Mouse (Mus musculus): ENCODE data around the gene Commd9. TPM values are rescaled to one million over a fixed set of nuclear protein-coding genes. Genes with fewer than 3 reads are reported as not detected.

The Commd9 gene
- total RNA-seq (2021) = 10 to 100 TPM; 44.0 to 45.3 TPM
- long read RNA-seq, experiment 1, transcript Commd9-201 (6 exons, 1,191 nt) = major isoform, 48 of 57 reads
- long read RNA-seq, experiment 1, partial matches to known transcripts = 3 of 57 reads
- long read RNA-seq, experiment 1, other reads (novel, unspliced or antisense) = 6 of 57 reads
- long read RNA-seq, experiment 2, transcript Commd9-201 (6 exons, 1,191 nt) = major isoform, 42 of 55 reads
- long read RNA-seq, experiment 2, partial matches to known transcripts = 5 of 55 reads
- long read RNA-seq, experiment 2, other reads (novel, unspliced or antisense) = 8 of 55 reads

DNA sequence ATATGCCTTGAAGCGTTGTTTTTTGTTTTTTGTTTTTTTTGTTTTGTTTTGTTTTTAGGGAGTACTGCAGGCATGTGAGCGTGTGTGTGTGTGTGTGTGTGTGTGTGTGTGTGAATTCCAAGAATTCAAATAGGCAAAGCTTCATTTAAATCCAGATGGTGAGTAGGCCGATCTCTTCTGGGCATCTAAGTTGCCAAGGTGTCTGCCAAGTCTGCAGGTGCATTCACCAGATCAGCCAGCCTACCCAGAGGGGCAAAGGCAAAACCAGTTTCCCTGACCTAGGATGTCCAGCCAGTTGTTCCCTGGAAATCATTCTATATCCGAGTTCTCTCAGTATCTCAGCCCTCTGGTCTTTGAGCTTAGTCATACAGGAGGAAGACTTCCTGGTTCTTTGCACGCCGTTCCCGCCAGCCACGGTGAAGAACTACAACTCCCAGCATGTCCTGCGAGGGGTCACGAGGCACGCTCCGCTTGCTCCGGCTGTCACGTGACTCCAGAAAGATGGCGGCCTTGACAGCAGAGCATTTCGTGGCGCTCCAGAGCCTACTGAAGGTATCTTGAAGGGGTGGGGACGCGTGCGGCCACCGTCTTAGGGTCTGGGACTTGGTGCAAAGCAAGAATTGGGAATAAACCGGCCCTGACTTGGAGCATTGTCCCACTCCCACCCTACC, at the start of gene Commd9:
Gene Commd9 (plus strand): TSS at position 480 of the 671 bp plus-strand sequence.
- DNase-seq (ENCODE audit: low spot score in 2 of 2) = peak; percentile 65 to 84

DNA sequence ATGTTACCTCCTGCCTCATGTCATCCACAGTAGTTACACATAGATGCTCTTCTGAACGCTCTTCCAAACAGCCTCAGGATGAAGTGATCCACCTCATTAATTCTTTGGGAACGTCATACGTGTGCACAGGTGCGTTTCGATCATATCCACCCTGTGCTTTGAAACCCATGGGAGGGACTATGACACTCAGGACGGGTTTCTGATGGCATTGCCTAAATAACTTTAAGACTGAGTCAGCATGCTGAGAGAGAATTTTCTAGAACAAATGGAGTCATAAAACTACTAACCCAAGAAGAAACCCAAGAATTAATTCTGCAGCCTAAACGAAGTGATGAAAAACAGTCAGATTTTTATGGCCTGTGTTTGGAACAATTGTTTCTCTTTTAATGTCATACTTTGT, 43.3 kb upstream of the Commd9 start:
- no peak for DNase-seq (ENCODE audit: low spot score in 2 of 2)

DNA sequence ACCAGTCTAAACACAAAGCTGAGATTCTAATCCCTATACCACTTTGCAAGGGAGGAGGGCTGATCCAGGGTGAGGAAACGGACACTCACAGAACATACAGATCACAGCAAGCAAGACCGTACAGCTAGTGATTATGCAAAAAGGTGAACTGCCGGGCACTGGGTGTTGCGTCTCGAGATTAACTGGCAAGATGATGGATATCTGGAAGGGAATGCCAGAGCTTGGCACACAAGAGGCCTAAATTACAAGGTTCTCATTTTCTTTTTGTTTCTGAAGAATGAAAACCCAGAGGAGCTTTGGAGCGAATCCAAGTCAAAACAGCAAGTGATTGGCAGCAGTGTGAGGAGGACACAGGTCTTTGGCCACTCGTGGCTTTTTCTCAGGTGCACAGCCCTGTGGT, 31.3 kb upstream of the Commd9 start:
- DNase-seq (ENCODE audit: low spot score in 2 of 2) = no peak

DNA sequence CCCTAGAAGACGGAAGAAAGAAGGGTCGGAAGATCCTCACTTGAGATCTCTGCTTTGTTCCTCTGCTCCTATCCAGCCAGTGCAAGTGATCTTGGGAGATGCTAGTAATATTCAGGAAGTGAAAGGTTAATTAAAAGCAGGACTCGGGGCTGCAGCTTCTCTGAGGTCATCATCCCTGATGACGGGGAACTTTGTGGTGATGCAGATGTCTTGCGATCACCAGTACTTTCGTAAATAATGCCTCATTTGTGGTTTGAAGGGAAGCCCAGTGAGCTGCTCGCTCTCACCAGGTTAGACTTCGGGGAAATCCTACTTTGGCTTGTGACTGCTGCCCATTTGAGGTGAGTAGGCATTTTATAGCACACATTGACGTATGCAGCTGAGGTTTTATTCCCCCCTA, 29.9 kb upstream of the Commd9 start:
- no peak for DNase-seq (ENCODE audit: low spot score in 2 of 2)

DNA sequence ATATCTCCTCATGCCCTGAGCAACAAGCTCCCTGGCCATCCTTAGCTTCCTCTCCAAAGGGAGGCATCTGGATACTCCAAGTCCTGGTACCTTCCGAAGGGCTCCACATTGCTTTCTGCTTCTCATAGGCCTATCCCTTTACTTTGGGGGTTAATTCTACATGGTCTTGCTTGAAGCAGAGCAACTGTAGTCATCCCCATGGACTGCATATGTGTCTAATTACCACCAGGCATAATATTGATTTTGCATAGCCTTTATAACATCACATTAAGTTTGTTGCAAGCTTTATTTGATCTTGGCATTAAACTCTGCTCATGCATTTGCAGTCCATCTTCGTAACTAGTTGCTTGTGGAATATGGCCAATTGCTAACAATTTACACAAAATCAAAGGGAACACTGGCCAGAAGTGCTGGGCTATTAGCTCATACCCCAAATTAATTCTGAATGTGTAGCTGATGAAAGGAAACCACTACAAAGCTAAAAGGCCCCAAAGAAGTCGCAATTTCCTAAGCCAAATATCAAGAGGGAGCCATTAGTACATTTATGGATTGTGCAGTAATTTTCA, 25.0 kb upstream of the Commd9 start:
- DNase-seq (ENCODE audit: low spot score in 2 of 2) = no peak

- DNase-seq (ENCODE audit: low spot score in 2 of 2) = peak in 1 of 2 experiments; percentile 13
These were observed 23.6 kb upstream of the Commd9 start for GRCm38 (mm10) chr2:101862219-101863123.

GRCm38 (mm10) chr2:101868683-101869082, 17.4 kb upstream of the Commd9 start:
- no peak for DNase-seq (ENCODE audit: low spot score in 2 of 2)

DNA sequence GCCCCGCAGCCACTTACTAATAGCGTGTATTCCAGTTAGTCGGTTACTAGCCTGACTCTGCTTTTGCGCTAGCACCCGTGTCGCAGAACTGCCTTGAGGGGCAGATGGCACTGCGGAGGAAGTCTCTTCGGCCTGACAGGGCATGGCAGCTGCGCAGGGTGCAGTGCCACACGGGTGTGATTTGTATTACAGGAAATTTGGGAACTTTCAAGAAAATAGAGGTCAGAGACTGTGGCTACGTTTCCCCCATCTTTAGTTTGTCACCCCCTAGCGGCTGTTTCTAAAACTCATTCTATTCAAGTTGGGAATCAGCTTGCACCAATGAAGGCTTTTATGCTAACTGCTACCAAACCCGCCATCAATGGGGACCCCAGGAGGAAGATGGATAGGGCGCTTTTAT, 14.9 kb upstream of the Commd9 start:
- no peak for DNase-seq (ENCODE audit: low spot score in 2 of 2)

DNA sequence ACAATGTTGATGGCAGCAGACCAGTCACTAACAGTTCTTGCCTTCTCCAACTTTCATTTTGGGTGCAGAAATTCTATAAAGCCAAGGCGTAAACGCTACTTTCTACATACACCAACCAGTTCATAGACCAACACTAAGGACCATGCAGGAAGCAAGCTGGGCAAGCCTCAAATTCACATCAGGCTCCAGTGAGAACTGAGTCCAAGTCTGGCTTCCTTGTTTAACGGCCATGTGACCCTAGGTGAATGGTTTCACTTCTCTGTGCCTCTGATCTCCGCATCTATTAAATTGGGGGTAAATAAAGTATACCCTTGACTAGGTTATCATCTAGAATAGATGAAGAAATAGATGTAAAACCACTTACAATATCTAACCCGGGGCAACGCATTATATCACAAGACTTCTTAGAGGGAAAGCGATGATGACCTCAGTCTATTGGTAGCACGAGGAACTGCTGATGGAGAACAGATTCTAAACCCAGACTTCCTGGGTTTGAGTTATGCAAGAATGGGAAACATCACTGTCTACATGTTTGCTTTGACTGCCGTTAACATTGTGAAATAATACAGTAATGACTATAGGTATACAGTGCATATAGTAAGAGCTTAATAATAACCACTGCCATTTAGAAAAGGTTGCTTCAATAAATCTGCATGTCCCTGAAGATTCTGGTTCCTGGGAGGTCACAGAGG, 4.4 kb upstream of the Commd9 start:
- DNase-seq (ENCODE audit: low spot score in 2 of 2) = no peak

DNA sequence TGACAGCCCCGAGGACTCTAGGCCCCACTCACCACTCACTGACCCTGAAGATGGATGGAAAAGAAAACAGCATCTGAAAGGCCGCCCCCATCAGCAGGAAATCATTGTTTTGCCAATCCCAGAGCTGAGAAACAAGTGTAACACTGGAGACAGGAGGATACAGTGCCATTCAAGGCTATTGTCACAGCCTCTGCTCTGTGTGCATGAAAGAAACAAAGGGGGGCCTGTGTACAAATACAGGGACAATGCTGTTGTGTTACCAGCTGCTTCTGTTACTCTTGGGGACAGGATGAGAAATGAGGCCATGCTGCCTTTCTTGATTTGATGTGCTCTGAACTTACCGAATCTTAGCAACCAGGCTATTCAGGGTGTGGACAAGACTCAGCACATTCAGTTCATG, 3.0 kb upstream of the Commd9 start, which contains the start of gene Prr5l:
Gene Prr5l (minus strand): TSS at position 30 of the 400 bp plus-strand sequence.
- DNase-seq (ENCODE audit: low spot score in 2 of 2) = no peak

DNA sequence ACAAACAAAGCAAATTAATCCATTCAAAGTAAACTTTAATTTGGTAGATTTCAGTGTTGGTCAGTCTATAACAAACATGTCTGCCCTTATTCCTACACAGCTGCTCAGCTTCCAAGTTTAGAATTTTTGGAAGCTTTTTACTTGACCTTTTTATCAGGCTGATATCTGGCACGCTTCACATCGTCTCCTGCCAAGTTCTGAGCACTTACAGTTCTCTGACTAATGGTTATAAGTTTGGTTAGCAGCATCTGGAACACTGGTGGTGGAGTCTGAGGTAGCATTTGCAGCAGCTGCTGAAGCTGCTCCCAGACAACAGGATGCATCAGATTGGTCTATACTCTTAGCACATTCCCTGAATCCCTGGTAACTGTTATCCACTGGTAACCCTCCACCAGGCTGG, 1.8 kb upstream of the Commd9 start:
- peak in 1 of 2 experiments; percentile 14 for DNase-seq (ENCODE audit: low spot score in 2 of 2)

GRCm38 (mm10) chr2:101888886-101889285, 2.8 kb downstream of the Commd9 start:
- DNase-seq (ENCODE audit: low spot score in 2 of 2) = no peak

- no peak for DNase-seq (ENCODE audit: low spot score in 2 of 2)
These were observed 5.1 kb downstream of the Commd9 start for GRCm38 (mm10) chr2:101891143-101891542.

DNA sequence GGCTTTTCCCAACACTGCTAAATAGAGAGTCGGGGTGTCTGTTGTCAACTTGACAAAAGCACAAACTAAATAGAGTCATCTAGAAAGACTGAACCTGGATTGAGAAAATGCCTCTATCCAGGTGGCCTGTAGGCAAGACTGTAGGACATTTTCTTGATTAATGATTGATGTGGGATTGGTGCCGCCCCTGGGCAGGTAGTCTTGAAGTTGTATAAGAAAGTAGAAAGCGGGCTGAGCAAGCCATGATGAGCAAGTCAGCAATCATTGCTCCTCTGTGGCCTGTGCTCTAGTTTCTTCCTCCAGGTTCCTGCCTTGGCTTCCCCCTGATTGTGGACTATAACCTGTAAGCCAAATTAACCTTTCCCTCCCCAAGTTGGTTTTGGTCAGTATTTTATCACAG, 8.1 kb downstream of the Commd9 start:
- no peak for DNase-seq (ENCODE audit: low spot score in 2 of 2)

DNA sequence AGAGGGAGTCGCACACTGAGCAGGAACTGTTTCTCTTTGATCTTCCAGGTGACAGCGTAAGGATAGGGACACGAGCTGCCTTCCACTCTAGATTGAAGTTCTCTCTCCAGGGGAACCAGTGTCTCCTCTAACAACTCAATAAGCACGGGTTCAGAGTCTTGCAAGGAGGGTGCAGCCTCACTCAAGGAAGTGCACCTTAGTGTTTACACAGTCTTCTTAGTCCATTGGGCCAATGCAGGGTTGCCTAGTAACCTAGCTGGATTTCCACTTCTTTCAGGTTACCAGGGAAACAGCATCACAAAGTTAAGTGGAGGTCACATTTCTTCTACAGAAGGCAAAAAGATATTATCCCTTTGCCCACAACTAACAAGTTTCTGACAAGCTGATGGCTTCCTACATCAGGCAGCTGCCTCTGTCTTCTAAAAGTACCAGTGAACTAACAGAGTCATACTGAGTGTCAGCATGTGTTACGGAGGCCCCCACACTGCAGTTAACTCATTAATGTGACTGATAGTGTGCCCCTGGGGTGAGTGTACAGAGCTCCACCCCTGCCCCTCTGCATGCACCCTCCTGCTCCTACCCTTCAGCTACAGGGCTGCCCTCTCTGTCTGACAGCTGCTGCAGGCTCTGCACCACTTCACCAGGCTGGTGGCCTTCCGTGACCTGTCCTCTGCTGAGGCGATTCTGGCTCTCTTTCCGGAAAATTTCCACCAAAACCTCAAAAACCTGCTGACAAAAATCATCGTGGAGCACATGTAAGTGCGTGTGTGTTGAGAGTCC, 10.6 kb downstream of the Commd9 start:
- no peak for DNase-seq (ENCODE audit: low spot score in 2 of 2)

DNA sequence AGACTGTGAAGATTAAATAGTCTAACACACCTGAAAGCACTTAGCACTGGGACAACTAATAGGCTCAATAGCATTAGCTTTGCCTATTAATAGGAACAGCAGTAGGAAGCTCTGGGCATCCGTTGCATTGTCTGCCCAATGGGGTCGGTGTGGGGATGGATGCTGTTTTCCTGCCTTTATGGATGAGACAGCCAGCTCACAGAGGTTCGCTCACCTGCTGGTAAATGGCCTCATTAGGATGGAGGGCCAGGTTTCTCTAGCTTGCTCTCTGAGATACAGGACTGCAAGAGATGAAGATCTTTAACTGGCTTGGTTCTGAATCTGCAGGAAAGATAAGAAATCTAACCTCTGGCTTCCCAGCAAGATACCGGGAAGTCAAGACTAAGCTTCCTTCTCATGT, 16.1 kb downstream of the Commd9 start:
- DNase-seq (ENCODE audit: low spot score in 2 of 2) = no peak

- DNase-seq (ENCODE audit: low spot score in 2 of 2) = peak; percentile 40 to 54
These were observed 19.7 kb downstream of the Commd9 start for GRCm38 (mm10) chr2:101905534-101906378.

GRCm38 (mm10) chr2:101906379-101906690, 20.3 kb downstream of the Commd9 start:
- no peak for DNase-seq (ENCODE audit: low spot score in 2 of 2)

DNA sequence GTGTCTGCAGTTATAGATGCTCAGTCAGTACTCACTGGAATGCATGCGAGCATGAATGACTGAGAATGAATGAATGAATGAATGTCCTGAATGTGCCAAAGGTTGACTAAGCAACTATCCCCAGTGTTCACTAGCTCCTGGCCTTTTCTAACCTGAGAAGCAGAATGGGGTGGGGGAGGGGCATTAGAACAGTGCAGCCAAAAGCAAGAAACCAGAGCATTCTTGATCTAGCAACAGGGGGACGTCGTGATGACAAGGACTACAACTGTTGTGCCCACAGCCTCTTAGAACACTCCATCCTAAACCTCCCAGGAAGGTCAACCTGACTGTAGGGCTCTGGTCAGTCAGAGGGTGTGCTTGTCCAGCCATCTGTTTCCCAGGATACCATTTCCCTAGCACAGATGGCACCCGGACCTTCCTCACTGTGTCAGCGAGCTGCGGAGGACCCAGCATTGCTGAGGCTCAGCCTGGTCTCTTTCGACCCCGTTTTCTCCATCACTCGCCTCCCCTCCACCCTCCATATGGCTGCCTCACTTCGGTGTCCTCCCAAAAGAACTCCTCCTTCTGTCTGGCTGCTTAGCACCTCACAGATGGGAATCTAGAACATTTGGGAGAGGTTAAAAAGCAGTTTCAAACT, 21.5 kb downstream of the Commd9 start:
- no peak for DNase-seq (ENCODE audit: low spot score in 2 of 2)

Data from adrenal gland, postnatal 4 days (tissue).